Mouse (Mus musculus) retina, embryonic 14.5 days (tissue): ENCODE data around the gene Nnat.

Experiments used
- DNase-seq: peaks from one replicate; pipeline ENCODE4 v3.0.0-alpha.2; 2015; ENCODE audit warnings: low spot score

Nnat gene

DNA sequence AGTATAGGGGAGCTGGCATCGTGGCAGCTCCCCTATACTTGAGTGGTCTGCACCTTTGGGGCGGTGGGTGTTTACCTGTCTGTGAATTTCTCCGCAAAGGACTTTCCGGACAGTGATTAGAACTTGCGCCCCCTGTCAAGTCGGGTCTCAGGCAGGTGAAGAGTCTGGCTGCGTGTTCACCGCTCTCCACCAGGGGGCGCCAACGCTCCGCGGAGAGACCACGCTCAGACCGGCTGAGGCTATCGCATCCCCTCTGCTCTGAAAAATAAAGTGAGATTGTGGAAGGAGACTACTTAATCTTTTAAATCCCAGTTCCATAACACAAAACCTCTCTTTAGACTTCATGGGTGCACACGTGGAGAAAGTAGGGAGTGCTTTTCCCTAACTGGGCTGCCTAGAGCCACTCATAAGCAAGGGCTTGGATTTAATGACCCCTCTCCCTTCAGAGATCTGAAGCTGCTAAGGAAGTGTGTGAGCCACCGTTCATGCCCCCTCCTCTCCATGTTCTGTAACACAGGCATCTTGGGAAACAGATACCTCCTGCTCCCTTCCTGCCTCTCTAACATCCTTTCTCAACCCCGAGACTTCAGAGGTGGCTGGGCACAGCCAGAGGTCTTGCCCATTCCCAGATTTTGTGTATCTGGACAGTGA, 45.3 kb downstream of the Nnat start:
- DNase-seq: peak; percentile 90

GRCm38 (mm10) chr2:157607542-157608236, 47.8 kb downstream of the Nnat start:
- DNase-seq: peak; percentile 16

GRCm38 (mm10) chr2:157611735-157612134, 51.9 kb downstream of the Nnat start:
- no peak for DNase-seq
